In genomic region chr3:98229943-98230342, GRCm38 (mm10) we compare ENCODE assay signal across 19 mouse cellular contexts. TPM values are rescaled to one million over a fixed set of nuclear protein-coding genes. Genes with fewer than 3 reads are reported as not detected.
"Had no signal": no experiment of that assay in that cellular context is flagged by ENCODE, and none has a peak within 500 bp of the region (broad histone marks: within the 10 kb centered on the region; RNA-seq: fewer than 3 reads in every experiment).

No protein-coding gene starts in this region.

- H3K9me3 ChIP-seq: neural tube, embryonic 15.5 days; stomach, embryonic 15.5 days had no signal

- H3K9ac ChIP-seq: neural tube, embryonic 15.5 days; stomach, embryonic 15.5 days had no signal

- H3K36me3 ChIP-seq: neural tube, embryonic 15.5 days; stomach, embryonic 15.5 days had no signal

- H3K4me3 ChIP-seq: neural tube, embryonic 15.5 days; stomach, embryonic 15.5 days had no signal

- H3K4me1 ChIP-seq: neural tube, embryonic 15.5 days had no signal

- H3K27ac ChIP-seq: neural tube, embryonic 15.5 days; stomach, embryonic 15.5 days; stomach, postnatal 0 days had no signal

- H3K4me2 ChIP-seq: neural tube, embryonic 15.5 days; stomach, embryonic 15.5 days had no signal

- DNase-seq: retina, postnatal 1 day; right cerebral cortex, adult 18-20 months; right cerebral cortex, postnatal 14 days; right cerebral cortex, postnatal 25 days; right cerebral cortex, postnatal 4 days; spleen, adult 18-20 months; thymus, adult 18-20 months; thymus, adult 2 months; thymus, postnatal 14 days; thymus, postnatal 25 days; thymus, postnatal 36 days; thymus, postnatal 4 days had no signal

- H3K27me3 ChIP-seq: neural tube, embryonic 15.5 days; stomach, embryonic 15.5 days had no signal

RNA-seq across cellular contexts. Expression of gene Reg4, which starts 8.0 kb away (rescaled TPM):
- polyA plus RNA-seq: neural tube, embryonic 14.5 days; neural tube, embryonic 15.5 days; spleen, adult 2 months; stomach, embryonic 14.5 days; stomach, postnatal 0 days; urinary bladder, adult 2 months had no signal
